Mouse (Mus musculus): ENCODE data around the gene Dgat2.

GRCm38 (mm10) chr7:99177386-99177785 is 5.1 kb downstream of the Dgat2 start:
- TF ChIP-seq EP300 (IDR thresholded peaks at IDR 0.05; ENCODE audit: low read depth), result no peak
- TF ChIP-seq CTCF (IDR thresholded peaks at IDR 0.05; ENCODE audit: low read depth), result no peak
